Mouse (Mus musculus) ES-CJ7 (cell line): ENCODE results near the gene Phf1.
"Not testable (repeated sequence)": the region's sequence is repeated elsewhere in the genome, so short reads cannot be mapped to it uniquely, and the experiment has no call there.

Experiments used
- DNase-seq: peaks from one replicate; pipeline ENCODE4 v3.0.0; 2011; ENCODE audit warnings: low read depth, low spot score

The Phf1 gene

DNA sequence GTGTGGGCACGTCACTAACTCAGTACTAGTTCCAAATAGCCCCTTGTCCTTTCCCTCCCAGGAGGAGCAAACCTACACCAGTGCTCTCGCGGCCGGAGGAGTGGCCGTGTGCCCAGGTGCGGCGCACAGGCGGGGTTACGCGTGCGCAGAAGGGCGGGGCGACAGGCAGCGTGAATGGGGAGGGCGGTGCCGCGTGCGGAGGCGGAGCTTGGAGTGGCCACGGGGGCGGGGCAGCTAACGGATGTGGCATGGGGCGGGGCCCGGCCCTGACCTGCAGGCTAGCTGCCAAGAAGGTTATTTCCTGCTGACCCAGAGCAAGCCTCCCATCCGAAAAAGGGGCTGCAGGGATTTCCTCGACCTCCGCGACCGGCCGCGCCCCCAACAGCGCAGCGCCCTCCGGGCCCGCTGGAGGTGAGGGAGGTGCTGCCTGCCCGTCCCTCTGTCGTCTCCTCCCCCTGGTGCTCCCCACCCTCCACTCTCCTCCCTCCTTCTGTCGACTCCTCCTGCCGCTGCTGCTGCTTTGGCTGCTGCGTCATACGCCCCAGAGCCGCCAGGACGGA lies at the start of gene Phf1:
TSS of gene Phf1 (plus strand) at position 214 of the 560 bp plus-strand sequence.
- DNase-seq, result peak; percentile 95

DNA sequence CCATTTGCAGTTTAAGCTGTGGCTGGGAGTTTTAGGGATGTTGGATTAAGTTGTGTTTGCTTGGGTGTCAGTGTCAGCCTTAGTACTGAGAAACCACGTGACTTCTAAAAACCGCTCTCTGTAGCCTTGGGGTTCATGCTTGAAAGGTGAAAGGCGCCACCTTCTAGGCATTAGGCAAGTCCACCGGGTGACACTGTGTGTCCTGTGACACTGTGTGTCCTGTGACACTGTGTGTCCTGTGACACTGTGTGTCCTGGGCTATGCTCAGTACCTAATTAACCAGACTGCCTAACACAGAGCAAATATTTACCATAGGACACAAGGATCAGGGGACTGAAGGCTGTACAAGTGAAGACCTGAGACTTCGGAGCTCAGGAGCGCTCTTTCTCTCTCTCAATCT lies 49.3 kb upstream of the Phf1 start:
- no peak for DNase-seq

- peak; percentile 83 for DNase-seq
Observed at GRCm38 (mm10) chr17:26884995-26885926, 47.6 kb upstream of the Phf1 start.

- peak; percentile 88 for DNase-seq
Observed at GRCm38 (mm10) chr17:26886047-26886749, 46.7 kb upstream of the Phf1 start.

DNA sequence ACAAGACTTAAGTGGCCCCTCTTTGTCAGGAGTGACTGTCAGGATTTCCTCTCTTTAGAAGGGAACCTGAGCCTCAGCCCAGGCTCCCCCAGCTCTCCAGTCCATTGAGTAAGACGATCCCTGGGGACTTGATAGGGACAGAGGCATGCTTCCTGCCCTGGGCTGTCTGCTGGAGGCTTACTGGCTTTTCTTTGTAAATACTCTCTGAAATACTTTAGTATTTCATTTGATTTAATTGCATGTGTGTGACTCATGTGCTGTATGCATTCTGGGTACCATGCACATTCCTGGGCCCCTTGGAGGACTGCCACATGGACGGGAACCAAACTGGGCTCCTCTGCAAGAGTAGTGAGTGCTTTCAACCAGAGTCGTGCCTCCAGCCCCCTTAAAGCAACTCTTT lies 44.9 kb upstream of the Phf1 start:
- DNase-seq, result no peak

GRCm38 (mm10) chr17:26892635-26893375 lies 40.0 kb upstream of the Phf1 start:
- no peak for DNase-seq

DNA sequence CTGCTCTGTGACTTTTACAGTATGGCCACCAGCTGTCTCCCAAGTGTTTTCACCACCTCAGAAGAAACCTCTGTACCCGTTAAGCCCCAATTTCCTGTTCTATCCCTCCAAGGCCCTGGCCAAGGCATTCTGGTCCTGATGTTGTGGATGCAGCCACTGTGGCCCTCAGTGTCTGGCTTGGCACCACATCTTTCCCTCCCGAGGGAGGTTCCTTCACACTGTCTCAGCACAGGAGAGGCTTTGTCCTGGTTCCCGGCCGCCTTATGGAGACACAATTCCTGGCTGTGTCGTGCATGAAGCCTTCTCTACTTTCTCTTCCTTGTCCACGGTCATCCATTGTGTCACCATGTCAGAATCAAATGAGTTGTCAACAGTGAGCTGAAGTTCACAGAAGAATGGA lies 39.4 kb upstream of the Phf1 start:
- no peak for DNase-seq

- no peak for DNase-seq
Observed at GRCm38 (mm10) chr17:26894342-26894741, 38.5 kb upstream of the Phf1 start.

DNA sequence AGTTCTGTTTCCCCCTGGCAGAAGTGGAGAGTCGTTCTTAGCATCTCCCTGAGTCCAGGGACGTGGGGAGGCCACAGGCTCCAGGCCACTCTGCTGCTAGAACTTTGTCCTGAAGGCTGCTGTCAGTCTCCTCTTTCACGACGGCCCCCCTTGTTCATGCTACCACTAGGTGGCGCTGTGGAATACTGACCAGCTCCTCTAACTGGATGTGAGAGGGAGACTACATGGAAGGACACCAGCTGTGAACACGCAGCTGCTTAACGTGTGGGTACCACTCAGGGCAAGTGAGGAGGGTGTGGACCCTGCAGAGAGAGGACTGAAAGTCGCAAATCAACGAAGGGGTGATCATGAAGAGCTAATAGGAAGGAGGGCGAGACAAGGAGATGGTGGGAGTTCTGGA lies 37.3 kb upstream of the Phf1 start:
- peak; percentile 81 for DNase-seq

GRCm38 (mm10) chr17:26900916-26901315 lies 31.9 kb upstream of the Phf1 start:
- DNase-seq, result no peak

DNA sequence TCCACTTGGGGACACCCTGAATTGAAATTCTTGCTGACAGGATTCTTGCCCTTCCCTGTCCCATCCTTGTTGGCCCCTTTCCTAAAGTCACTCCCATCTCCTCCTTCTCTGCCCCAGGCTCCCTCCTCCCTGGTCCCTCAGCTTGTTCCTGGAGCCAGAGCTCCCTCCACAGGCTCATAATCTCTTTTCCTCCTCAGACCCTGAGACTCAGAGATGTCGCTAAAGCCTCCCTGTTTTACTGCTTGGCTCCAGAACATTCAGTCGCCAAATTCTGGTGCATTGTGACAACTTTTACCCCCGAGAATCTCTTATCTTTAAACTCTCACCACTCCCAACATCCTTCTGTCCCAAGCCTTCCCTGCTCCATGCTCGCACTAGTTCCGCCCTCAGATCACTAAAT lies 28.5 kb upstream of the Phf1 start:
- no peak for DNase-seq

DNA sequence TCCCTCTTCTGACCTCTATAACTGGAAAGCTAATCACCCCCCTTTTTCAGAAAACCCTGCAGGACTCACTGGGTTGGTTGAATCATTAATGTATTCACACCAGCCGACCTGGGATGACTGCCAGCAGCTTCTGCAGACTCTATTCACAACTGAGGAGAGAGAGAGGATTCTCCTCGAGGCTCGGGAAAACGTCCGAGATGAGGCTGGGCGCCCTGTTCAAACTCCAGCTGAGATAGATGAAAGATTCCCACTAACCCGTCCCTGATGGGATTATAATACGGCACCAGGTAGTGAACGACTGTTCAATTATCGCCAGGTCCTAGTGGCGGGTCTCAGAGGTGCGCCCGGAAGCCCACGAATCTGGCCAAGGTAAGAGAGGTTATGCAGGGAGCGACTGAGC lies 25.3 kb upstream of the Phf1 start:
- not testable (repeated sequence) for DNase-seq

DNA sequence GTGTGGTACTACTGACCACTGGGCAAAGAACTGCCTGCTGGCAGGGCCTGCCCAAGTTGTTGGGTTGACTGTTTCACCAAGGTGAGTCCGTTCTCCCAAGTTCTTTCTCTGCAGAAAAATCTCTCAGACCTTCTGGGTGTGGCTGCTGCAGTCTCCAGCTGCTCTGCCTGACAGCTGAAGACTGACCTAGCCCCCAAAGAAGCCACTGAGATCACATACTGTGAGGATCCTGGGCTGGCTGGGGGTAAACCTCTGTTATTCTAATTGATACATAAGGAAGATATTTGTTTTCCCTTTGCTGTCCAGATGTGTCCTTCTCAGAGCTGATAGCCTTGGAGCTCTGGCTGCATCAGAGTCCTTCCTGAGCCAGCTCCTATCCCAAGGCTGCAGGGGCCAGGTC lies 17.6 kb upstream of the Phf1 start:
- DNase-seq, result peak; percentile 51

- DNase-seq, result peak; percentile 100
Observed at GRCm38 (mm10) chr17:26916711-26917482, 16.0 kb upstream of the Phf1 start, which contains the start of gene Kifc5b. Gene Kifc5b, plus strand, starts transcription at chr17:26917091.

DNA sequence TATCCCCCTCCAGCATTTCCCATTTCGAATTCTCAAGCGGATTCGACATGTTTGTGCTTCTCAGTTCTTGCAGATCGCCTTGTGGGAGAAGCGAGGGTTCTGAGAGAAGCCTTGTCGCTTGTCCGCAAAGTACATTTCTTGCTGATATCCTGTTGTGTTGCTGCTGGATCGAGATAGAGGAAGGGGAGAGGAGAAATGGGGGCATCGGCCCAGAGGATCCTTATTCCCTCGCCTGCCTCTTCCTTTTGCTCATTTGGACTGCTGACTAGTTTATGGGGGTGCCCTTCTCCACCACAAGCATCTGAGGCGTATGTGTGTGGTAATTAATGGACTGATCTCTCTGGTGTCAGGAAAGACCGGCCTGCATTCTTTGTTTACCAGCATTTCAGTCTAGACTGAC lies 15.3 kb upstream of the Phf1 start:
- not testable (repeated sequence) for DNase-seq

- no peak for DNase-seq
Observed at GRCm38 (mm10) chr17:26918343-26918742, 14.5 kb upstream of the Phf1 start.

DNA sequence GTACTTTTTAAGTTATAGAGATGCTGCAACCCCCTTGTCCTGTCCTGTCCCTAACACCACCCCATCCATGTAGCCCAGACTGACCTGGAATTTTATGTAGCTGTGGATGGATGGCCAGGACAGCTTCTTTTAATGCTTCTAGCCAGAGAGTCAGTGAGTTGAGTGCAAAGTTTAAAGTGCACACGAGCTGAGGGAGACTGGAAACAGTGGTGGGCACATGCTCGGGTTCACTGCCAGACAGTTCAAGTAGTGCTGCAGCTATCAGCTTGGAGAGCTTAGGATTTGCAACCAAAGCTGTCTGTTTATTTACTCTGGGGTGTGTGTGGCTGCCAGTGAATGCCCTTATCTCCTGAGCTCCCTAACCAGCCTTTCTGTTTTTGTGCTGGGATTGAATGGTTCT lies 13.3 kb upstream of the Phf1 start:
- DNase-seq, result not testable (repeated sequence)

- not testable (repeated sequence) for DNase-seq
Observed at GRCm38 (mm10) chr17:26922368-26922767, 10.5 kb upstream of the Phf1 start.

- DNase-seq, result not testable (repeated sequence)
Observed at GRCm38 (mm10) chr17:26925414-26925813, 7.4 kb upstream of the Phf1 start.

DNA sequence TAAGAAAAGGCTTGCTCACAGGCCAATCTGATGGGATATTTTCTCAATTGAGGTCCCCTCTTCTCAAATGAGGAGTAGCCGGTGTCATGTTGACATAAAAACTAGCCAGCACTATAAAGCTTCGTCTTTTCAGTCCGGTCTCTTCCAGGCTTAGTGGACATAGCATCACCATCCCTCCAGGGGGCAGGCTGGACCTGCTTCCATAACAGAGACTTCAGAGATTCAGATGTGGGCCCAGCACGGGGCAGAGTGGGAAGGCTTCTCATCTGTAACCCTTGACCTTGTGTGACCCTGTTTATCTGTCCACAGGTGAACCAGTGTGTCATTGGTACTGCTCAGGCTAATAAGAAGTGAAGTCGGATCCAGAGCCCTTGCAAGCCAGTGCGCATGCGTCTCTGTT lies 1.1 kb upstream of the Phf1 start:
- peak; percentile 62 for DNase-seq

- DNase-seq, result no peak
Observed at GRCm38 (mm10) chr17:26933419-26933818, 567 bp downstream of the Phf1 start.
